Mouse (Mus musculus): ENCODE measurements around the gene Hoxb6. TPM values are rescaled to one million over a fixed set of nuclear protein-coding genes. Genes with fewer than 3 reads are reported as not detected.
A peak's percentile ranks its signal among the peaks of the same experiment; 100 is the strongest.

Gene Hoxb6
- total RNA-seq, 2 experiments from 2014 or later = not detected

DNA sequence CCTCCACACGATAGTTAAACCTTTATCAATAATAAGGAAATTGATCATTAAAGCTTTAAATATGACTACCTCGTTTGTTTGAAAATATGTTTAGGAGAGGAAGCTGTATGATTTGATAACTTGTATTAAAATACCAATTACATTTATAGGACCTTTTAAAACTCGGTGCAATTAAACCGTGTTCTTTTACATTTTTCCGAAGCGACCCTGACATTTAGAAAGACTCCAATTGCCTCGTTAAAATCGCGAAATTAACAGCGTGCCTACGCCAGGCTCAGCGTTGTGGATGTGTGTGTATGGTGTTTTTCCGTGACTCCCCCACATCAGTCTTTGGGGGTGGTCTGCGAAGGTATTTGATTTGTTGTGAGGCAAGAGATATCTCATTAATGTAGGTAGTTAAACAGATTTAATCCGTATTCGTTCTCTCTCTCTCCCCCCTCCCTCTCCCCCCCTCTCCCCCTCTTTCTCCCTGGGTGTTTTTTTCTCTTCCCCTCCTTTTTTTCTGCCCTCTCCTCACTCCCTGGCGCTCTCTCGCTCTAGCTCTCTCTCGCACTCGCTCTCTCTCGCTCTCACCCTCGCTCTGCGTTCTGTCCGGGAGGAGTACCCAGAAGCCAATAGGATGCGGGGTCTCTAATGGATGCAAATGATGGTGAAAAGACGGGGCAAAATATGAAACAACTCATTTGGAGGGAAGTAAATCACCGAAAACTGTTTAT is 10.3 kb upstream of the Hoxb6 start, which contains the start of gene Hoxb8:
Hoxb8 (plus strand) TSS at position 51 of the 716 bp plus-strand sequence.
- no peak for DNase-seq (ENCODE audit: extremely low spot score in 1 of 2, low spot score in 2 of 2)
- intact Hi-C loops (cut with DNase I) = loop anchor here (2.0 to 10.0 kb wide), 4 partner anchors 277 to 579 kb away; partner anchors contain the start of gene Igf2bp1

DNA sequence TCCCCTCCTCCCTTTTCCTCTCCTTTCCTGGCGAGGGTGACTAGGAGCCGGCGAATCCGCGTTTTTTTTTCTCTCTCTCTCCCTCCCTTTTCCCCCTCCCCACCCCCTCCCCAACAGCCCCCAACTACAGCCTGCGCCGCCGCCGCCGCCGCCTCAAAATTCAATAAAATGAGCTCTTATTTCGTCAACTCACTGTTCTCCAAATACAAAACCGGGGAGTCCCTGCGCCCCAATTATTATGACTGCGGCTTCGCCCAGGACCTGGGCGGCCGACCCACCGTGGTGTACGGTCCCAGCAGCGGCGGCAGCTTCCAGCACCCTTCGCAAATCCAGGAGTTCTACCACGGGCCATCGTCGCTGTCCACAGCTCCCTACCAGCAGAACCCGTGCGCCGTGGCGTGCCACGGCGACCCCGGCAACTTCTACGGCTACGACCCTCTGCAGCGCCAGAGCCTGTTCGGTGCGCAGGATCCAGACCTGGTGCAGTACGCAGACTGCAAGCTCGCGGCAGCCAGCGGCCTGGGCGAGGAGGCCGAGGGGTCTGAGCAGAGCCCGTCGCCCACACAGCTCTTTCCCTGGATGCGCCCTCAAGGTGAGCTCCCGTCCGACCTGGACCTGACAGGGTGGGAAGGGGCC is 9.4 kb upstream of the Hoxb6 start:
- no peak for DNase-seq (ENCODE audit: extremely low spot score in 1 of 2, low spot score in 2 of 2)
- intact Hi-C loops (cut with DNase I) = loop anchor here (5.0 to 10.0 kb wide), 3 partner anchors 278 to 462 kb away; partner anchors contain the start of gene Igf2bp1

DNA sequence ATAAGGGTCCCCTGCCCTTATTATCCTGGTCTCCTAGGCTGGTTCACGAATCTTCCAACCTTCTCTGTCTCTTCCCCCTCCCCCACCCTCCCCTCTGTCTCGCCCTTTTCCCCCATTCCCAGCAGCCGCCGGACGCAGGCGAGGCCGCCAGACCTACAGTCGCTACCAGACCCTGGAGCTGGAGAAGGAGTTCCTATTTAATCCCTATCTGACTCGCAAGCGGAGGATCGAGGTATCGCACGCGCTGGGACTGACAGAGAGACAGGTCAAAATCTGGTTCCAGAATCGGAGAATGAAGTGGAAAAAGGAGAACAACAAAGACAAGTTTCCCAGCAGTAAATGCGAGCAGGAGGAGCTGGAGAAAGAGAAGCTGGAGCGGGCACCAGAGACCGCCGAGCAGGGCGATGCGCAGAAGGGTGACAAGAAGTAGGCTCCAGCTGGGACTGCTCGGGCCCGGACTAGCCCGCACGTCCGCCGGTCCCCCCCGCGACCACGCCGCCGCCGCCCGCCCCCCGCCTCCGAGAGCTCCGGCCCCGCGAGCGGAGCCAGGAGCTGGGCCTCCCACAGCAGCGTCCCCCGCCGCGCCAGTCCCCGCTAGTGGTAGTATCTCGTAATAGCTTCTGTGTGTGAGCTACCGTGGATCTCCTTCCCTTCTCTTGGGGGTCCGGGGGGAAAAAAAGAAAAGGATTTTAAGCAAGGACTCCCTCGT is 8.1 kb upstream of the Hoxb6 start:
- intact Hi-C loops (cut with DNase I) = loop anchor here (5.0 to 10.0 kb wide), 3 partner anchors 279 to 461 kb away; partner anchors contain the start of gene Igf2bp1
- peak in 1 of 2 experiments; percentile 36 for DNase-seq (ENCODE audit: extremely low spot score in 1 of 2, low spot score in 2 of 2)

DNA sequence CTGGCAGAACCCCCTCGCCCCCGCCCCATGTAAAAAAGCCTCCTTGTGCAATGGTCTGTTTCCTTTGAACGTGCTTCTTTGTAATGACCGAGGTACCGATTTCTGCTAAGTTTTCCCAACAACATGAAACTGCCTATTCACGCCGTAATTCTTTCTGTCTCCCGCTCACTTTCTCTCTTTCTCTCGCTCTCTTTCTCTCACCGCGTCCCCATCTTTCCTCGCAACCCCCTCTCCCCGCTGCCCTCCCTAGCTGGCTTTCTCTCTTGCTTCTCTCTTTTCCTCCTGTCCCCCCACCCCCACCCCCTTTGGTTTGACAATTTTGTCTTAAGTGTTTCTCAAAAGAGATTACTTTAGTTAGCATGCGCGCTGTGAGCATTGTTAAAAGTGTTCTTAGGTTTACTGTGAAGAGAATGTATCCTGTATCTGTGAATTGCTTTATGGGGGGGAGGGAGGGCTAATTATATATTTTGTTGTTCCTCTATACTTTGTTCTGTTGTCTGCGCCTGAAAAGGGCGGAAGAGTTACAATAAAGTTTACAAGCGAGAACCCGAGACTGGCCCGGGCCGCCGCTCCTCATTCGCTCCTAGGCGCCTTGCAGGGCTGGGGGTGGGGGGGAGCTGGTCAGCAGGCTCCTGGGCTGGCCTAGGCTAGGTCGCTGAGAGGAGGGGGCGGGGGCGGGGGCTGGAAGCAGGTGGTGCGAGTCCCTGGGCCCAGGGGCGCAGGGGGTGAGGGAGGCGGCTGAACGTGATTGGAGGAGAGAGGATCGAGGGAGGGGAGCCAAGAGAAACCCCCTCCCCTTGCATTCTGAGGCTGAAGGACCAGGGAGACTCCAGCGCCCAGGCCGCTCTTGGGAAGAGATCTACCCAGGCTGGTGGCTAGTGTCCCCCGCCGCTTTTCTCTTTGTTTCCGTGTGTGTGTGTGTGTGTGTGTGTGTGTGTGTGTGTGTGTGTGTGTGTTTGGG is 7.2 kb upstream of the Hoxb6 start:
- no peak for DNase-seq (ENCODE audit: extremely low spot score in 1 of 2, low spot score in 2 of 2)
- intact Hi-C loops (cut with DNase I) = loop anchor here (5.0 to 10.0 kb wide), 3 partner anchors 280 to 460 kb away; partner anchors contain the start of gene Igf2bp1

DNA sequence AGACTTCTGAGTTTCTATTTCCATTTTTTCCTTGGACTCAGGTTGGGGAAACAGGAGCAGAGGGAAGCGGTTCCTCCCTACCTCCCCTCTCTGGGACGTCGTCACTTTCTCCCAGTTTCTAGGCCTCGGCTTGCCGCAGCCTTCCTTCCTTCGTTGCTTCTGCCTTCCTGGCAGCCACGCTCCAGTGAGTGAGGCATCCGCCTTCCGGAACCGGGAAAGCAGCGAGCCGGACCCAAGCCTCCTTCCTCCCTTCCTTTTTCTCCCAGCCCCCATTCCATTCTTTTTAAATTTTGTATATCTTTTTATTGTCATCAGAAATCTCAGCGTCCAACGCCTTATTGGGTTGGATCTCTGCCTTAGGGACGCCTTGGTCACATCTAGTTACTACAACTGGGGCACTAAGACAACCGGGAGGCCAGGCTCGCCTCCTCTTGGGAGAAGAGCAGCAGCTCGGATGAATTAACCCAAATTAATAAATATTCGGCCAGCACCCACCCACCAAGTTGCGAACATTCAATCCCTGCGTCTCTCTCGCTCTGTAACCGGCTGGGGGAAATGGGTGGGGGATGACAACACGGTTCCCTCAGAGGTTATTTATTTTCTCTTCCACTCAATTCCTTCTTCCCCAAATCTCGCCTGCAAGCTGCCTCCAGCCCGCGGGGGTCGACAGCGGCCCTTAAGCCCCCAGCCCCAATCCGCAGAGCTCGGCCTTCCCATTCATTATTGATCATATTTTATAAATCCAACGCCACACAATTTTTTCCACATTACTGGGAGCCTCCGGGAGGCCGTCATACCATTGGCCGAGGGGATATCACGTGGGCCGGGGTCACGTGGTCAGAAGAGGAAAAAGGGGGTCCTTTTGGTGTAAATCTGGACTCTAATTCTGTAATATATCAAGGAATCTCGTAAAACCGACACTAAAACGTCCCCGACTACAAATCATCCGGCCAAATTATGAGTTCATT is 6.2 kb upstream of the Hoxb6 start, which contains the start of gene Hoxb7:
Hoxb7 (plus strand) TSS at position 853 of the 968 bp plus-strand sequence.
- intact Hi-C loops (cut with DNase I) = loop anchor here (10.0 kb wide), 2 partner anchors 281 to 459 kb away; partner anchors contain the start of gene Igf2bp1
- DNase-seq (ENCODE audit: extremely low spot score in 1 of 2, low spot score in 2 of 2) = no peak

DNA sequence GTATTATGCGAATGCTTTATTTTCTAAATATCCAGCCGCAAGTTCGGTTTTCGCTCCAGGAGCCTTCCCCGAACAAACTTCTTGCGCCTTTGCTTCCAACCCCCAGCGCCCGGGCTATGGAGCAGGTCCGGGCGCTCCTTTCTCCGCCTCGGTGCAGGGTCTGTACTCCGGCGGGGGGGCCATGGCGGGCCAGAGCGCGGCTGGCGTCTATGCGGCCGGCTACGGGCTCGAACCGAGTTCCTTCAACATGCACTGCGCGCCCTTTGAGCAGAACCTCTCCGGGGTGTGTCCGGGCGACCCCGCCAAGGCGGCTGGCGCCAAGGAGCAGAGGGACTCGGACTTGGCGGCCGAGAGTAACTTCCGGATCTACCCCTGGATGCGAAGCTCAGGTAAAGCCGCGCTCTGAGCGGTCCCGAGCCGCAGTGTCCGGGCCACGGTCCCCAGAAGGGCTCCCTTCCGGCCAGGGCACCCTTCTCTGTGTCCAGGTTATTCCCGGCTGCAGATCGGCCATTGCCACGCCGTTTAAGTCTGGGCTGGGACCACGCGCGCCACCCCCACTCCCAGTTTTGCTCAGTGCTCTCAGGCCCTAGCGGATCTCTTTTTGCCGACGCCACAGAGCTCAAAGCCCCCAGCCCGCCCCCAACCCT is 5.4 kb upstream of the Hoxb6 start:
- intact Hi-C loops (cut with DNase I) = loop anchor here (10.0 kb wide), 2 partner anchors 282 to 458 kb away; partner anchors contain the start of gene Igf2bp1
- DNase-seq (ENCODE audit: extremely low spot score in 1 of 2, low spot score in 2 of 2) = no peak

DNA sequence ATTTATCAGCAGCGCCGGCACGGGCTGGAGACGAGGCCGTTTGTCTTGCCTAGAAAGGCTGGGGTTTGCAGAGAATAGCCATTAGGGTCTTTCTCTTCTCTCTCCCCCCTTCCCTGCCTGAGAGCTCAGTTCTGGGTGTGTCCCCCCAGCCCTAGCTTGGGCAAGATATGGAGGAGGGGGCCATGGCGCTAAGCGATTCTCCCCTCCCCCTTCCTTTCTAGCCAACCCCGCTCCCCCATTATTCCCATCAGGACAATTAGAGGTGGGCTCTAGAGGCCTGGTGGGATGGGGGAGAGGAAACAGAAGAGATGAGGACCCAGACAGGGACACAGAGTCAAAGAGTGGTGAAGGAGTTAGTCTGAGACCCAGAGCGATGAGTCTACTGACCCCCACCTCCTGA is 4.9 kb upstream of the Hoxb6 start:
- intact Hi-C loops (cut with DNase I) = loop anchor here (10.0 kb wide), 2 partner anchors 283 to 457 kb away; partner anchors contain the start of gene Igf2bp1
- DNase-seq (ENCODE audit: extremely low spot score in 1 of 2, low spot score in 2 of 2) = no peak

DNA sequence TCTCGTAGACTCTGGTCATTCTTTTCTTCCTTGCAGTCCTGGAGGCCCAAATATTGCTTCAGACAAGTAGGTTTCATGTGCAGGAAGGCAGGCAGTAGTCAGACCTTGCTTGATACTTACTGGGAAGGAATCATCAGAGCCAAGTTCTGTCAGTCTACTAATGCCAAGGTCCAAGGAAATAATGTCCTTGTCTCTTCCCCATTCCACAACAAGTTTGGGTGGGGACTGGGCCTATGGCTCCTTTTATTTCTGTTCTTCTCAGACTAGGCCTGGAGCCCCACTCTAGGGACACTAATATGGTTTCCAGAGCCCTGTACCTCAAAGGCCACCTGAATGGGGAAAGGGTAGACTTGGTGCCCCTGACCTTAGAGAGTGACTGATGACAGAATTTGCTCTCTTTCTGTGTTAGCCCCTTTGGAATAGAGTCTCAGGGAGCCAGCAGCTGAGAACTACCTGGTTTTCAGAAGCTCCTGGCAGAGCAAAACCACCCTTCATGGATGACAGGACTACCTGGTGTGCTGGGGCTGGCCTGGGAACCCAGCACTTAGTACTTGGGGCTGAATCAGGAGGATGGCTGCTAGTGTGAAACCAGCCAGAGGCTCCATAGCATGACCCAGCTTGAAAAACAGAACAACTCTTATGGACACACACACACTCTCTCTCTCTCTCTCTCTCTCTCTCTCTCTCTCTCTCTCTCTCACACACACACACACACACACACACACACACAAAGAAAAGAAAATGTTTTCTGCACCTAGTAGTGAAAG is 3.6 kb upstream of the Hoxb6 start:
- DNase-seq (ENCODE audit: extremely low spot score in 1 of 2, low spot score in 2 of 2) = no peak
- intact Hi-C loops (cut with DNase I) = loop anchor here (10.0 kb wide), 2 partner anchors 284 to 456 kb away; partner anchors contain the start of gene Igf2bp1

DNA sequence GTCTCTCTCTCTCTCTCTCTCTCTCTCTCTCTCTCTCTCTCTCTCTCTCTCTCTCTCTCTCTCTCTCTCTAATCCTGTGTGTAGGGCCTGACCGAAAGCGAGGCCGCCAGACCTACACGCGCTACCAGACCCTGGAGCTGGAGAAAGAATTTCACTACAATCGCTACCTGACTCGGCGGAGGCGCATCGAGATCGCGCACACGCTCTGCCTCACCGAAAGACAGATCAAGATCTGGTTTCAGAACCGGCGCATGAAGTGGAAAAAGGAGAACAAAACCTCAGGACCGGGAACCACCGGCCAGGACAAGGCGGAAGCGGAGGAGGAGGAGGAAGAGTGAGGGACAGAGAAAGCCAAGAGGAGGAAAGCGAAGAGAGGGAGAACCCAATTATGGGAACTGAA is 3.0 kb upstream of the Hoxb6 start:
- intact Hi-C loops (cut with DNase I) = loop anchor here (10.0 kb wide), 2 partner anchors 284 to 456 kb away; partner anchors contain the start of gene Igf2bp1
- no peak for DNase-seq (ENCODE audit: extremely low spot score in 1 of 2, low spot score in 2 of 2)

DNA sequence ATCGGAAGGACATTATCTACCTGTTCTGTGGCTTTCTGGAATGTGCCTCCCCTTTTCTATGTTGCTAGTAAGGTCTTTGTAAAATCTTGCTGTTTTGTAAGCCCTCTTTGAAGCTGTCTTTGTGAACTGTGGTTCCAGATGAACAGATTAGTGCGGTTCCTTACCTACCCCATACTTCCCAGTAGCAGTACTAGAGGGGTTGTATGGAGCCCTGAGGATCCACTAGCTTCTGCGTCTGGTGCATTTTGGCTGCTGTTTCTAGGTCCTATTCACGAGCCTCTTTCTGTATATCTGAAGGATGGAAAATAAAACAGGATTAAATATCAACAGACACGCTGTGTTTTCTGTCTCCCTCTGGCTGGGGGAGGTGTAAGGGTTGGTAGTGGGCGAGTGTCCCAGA is 2.4 kb upstream of the Hoxb6 start:
- no peak for DNase-seq (ENCODE audit: extremely low spot score in 1 of 2, low spot score in 2 of 2)
- intact Hi-C loops (cut with DNase I) = loop anchor here (5.0 to 10.0 kb wide), 3 partner anchors 62 to 455 kb away; partner anchors contain the start of genes Hoxb2 and Igf2bp1

DNA sequence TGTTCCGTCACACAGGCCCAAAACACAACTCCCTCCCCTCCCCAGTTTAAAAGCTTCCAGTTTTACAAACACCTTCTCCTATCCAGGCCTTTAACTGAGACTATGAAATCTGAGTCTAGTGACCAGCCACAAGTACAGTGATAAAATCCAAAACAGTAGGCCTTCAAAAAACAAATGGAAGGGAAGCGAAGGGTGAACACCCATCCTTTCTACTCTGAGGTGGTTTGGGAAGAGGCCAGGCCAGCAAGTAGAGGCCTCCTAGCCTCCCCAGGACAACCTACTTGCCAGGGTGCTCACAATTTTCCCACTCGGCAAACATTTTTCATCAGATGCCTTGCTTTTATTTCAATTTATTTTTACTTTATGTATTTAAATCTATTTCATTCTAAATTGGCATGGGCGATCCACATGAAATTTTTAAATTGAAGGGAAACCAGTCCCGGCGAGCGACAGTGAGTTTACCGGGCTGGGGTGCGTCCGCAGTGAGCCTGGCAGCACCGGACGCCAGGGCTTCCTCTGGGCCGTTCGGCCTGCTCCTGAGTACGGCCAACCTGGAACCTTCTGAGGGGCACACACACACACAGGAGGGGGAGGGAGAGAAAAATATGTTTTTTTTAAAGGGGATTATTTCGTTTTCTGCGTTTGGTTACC is 1.4 kb upstream of the Hoxb6 start:
- intact Hi-C loops (cut with DNase I) = loop anchor here (5.0 kb wide), 1 partner anchor 61 kb away; the partner anchor contains the start of gene Hoxb2

DNA sequence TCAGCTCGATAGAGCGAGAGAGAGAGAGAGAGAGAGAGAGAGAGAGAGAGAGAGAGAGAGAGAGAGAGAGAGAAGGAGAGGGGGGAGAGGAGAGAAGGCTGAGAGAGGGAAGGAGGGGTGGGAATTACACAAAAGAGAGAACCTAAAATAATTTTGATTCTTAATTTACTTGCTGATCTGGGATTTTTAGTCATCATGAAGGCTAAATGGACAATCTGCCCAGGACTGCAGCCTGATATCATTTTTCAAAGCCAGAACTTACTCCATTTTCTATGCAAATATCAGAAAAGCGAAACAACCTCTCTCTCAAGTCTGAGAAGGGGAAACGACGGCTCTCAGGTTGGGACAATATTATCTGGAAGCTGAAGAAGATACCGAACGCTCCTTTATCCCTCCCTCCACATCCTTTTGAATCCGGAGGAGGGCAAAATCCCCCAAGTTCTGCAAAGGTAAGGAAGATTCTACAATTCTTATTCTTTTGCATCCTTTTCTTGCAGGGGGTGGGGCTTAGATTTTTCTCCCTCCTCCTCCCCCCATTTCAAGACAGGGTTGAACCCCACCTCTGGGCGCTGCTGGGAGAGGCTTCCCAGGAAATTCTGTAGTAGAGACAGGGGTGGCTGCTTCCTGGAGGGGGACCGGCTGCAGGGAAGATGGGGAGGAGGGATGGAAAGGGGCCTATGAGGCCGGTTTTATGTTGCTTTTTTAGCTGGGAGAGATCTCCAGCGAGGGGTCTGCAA is 457 bp downstream of the Hoxb6 start:
- no peak for DNase-seq (ENCODE audit: extremely low spot score in 1 of 2, low spot score in 2 of 2)
- intact Hi-C loops (cut with DNase I) = loop anchor here (5.0 kb wide), 1 partner anchor 60 kb away; the partner anchor contains the start of gene Hoxb2

More for the DNA sequence above, 1.4 kb upstream of the Hoxb6 start:
- DNase-seq (ENCODE audit: extremely low spot score in 1 of 2, low spot score in 2 of 2) = no peak

DNA sequence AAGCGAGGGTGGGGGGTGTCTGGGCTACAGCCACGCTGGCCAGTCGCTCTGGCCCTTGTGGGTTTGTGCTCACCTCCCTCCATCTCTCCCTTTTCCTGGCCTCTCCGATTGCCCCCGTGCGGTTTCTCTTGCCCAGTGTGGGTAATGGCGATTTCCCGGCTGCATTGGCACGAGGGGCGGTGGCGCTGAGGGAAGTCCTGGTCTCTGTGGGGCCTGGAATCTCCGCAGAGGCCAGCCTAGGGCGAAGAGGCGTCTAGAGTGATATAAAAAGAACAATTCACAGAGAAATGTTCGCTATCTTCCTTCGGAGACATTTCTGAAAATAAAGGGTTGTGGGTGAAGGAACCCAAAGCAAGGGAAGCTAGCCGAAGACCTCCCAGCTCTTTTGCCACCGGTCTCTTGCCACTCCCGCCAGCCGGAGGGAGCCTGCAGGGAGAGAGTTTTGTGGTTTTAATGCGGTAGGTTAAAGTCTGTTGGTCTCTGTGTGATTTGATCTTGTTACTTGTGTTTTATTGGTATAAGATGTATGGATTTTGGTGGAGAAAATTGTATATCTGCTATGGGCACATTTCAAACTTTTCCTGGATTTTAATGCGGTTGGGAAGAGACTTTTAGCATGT is 1.1 kb downstream of the Hoxb6 start:
- intact Hi-C loops (cut with DNase I) = loop anchor here (5.0 kb wide), 1 partner anchor 59 kb away; the partner anchor contains the start of gene Hoxb2

More for the DNA sequence above, 1.1 kb downstream of the Hoxb6 start:
- no peak for DNase-seq (ENCODE audit: extremely low spot score in 1 of 2, low spot score in 2 of 2)

All from left cerebral cortex, postnatal 10 days (tissue).